Mouse (Mus musculus) G1E (cell line): ENCODE measurements around the gene Tldc2. TPM values are rescaled to one million over a fixed set of nuclear protein-coding genes. Genes with fewer than 3 reads are reported as not detected.
A peak's percentile ranks its signal among the peaks of the same experiment; 100 is the strongest.

Source experiments
- ATAC-seq: 2 replicates; pipeline ENCODE4 v1.8.0; 2016; ENCODE audit warnings: mild to moderate bottlenecking; ENCODE audit not compliant: insufficient number of reproducible peaks, poor library complexity, low FRiP score, severe bottlenecking; ENCODE audit errors: extremely low read depth
- DNase-seq: peaks from one replicate; pipeline ENCODE4 v3.0.0; 2012; ENCODE audit warnings: low spot score
- H3K27me3 ChIP-seq: 2 replicates; pipeline ENCODE4 v1.6.1; 2012; ENCODE audit warnings: mild to moderate bottlenecking, low read length, inconsistent platforms; ENCODE audit not compliant: insufficient read depth
- H3K36me3 ChIP-seq: replicated peaks from 2 replicates; pipeline ENCODE3; 2012; ENCODE audit warnings: mild to moderate bottlenecking, inconsistent platforms
- H3K4me1 ChIP-seq: 2 replicates; pipeline ENCODE4 v1.6.1; 2012; ENCODE audit warnings: low read depth, low read length, inconsistent platforms, mixed read lengths; ENCODE audit not compliant: insufficient read depth
- H3K4me3 ChIP-seq: 2 replicates; pipeline ENCODE4 v1.5.1; 2012; ENCODE audit warnings: low read depth, mild to moderate bottlenecking, inconsistent platforms, low read length, moderate library complexity, mixed read lengths
- H3K9me3 ChIP-seq: replicated peaks from 2 replicates; pipeline ENCODE4 v1.6.1; 2012; ENCODE audit warnings: inconsistent platforms
- CTCF ChIP-seq: IDR thresholded peaks from 2 replicates; pipeline ENCODE4 v1.5.1; 2012; ENCODE audit warnings: low read depth, low read length, inconsistent platforms, mixed read lengths
- GATA1 ChIP-seq: IDR thresholded peaks from 2 replicates; pipeline ENCODE4 v1.6.1; 2012; ENCODE audit warnings: borderline replicate concordance, low read length, inconsistent platforms, mixed read lengths
- GATA2 ChIP-seq: IDR thresholded peaks from 2 replicates; pipeline ENCODE4 v1.6.1; 2012; ENCODE audit warnings: low read depth, low read length, inconsistent platforms, borderline replicate concordance
- POLR2AphosphoS5 ChIP-seq: IDR thresholded peaks from 2 replicates; pipeline ENCODE4 v1.6.1; 2012; ENCODE audit warnings: low read depth, low read length, inconsistent platforms; ENCODE audit not compliant: insufficient replicate concordance
- TAL1 ChIP-seq: conservative IDR thresholded peaks from 2 replicates; pipeline ENCODE4 v1.6.1; 2012; ENCODE audit warnings: low read depth, low read length, inconsistent platforms, mixed read lengths
- polyA plus RNA-seq: library from polyadenylated mRNA; stranded (reverse); fragments of >175 nt; gene quantifications from 2 replicates; pipeline ENCODE4 v1.2.3, GENCODE M21; 2012
- total RNA-seq, 2 experiments: library from RNA; stranded (forward) in 1 of 2; stranded (reverse) in 1 of 2; fragments of 200-1000 nt in 1 of 2; fragments of >200 nt in 1 of 2; fragmentation: Nextera tagmentation in 1 of 2; gene quantifications; 2 replicates each; pipeline ENCODE4 v1.2.3; 2014 to 2017

The Tldc2 gene
- total and polyA plus RNA-seq, 3 experiments: not detected

DNA sequence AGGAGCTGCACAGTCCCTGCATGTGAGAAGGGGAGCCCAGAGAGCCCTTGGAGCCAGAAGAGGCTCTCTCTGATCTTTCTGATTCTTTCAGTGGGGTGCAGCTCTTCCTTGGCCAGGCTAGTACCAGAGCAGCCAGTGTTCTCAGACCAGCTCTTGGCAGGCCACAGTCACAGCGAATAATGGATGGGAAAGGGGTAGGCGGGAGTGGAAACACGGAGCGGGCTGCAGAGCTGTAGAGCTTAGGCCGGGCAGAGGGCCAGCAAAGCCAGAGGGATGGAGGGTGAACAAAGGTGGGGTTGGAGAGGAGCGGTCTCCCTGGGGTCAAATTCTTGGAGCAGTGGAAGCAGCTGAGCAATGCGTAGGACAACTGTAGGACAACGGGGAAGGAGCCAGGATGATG lies 5.2 kb downstream of the Tldc2 start:
- no peak for DNase-seq
- Histone ChIP-seq H3K36me3 (peaks cover 27% of the 10 kb centered on the region), H3K9me3 (no peaks in the 10 kb centered on the region), H3K4me3 (no peak overlapping the region), H3K27me3 (peaks cover 41% of the 10 kb centered on the region), H3K4me1 (peaks cover 4% of the 10 kb centered on the region; the same call in 1 of the 2 replicates)
- no peak for ATAC-seq
- TF ChIP-seq GATA2 (no peak), CTCF (no peak), POLR2AphosphoS5 (no peak), GATA1 (no peak), TAL1 (no peak)

GRCm38 (mm10) chr2:157095005-157095755 lies 8.3 kb downstream of the Tldc2 start:
- peak; percentile 45; the same call in 1 of the 2 replicates for TF ChIP-seq CTCF
- no peak for TF ChIP-seq GATA2
- TF ChIP-seq GATA1: no peak
- ATAC-seq (no peak), DNase-seq (peak; percentile 44)
- no peak overlapping the region for H3K4me3 ChIP-seq
- peaks cover 19% of the 10 kb centered on the region for H3K27me3 ChIP-seq
- peaks cover 6% of the 10 kb centered on the region for H3K4me1 ChIP-seq
- peaks cover 56% of the 10 kb centered on the region for H3K36me3 ChIP-seq
- no peaks in the 10 kb centered on the region for H3K9me3 ChIP-seq

GRCm38 (mm10) chr2:157099532-157100318 lies 12.9 kb downstream of the Tldc2 start:
- H3K27me3 ChIP-seq: no peaks in the 10 kb centered on the region
- TF ChIP-seq TAL1: no peak
- DNase-seq (no peak), ATAC-seq (no peak)
- peaks cover 91% of the 10 kb centered on the region for H3K36me3 ChIP-seq
- no peaks in the 10 kb centered on the region for H3K9me3 ChIP-seq
- peaks cover 3% of the 10 kb centered on the region; the same call in 1 of the 2 replicates for H3K4me1 ChIP-seq
- no peak overlapping the region for H3K4me3 ChIP-seq

- Histone ChIP-seq H3K4me3 (no peak overlapping the region), H3K36me3 (peaks cover 91% of the 10 kb centered on the region), H3K9me3 (no peaks in the 10 kb centered on the region), H3K27me3 (no peaks in the 10 kb centered on the region), H3K4me1 (peaks cover 2% of the 10 kb centered on the region; the same call in 1 of the 2 replicates)
- no peak for ATAC-seq
- no peak for TF ChIP-seq CTCF
- no peak for TF ChIP-seq POLR2AphosphoS5
- no peak for DNase-seq
These were observed 13.4 kb downstream of the Tldc2 start for GRCm38 (mm10) chr2:157100319-157100605.

DNA sequence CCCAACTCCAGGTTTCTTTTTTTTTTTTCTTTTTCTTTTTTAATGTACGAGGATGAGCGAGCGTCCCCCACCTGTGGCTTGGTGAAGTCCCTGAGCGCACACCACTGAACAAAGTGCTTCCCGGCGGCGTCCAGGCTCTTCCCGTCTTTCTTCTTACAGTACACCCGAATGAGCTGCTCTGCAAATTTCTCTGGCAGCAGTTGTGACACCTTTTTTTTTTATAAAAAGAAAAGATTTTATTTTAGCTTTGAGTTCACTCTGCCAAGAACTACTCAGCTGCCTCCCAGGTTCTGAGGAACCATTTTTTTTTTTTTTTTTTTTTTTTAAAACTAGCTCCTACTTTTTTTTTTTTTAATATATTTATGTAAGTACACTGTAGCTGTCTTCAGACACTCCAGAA lies 14.8 kb downstream of the Tldc2 start:
- ATAC-seq: no peak
- Histone ChIP-seq H3K4me3 (no peak overlapping the region), H3K27me3 (no peaks in the 10 kb centered on the region), H3K36me3 (peaks cover 90% of the 10 kb centered on the region), H3K4me1 (peaks cover 2% of the 10 kb centered on the region; the same call in 1 of the 2 replicates), H3K9me3 (no peaks in the 10 kb centered on the region)
- DNase-seq: no peak
- no peak for TF ChIP-seq GATA2
- no peak for TF ChIP-seq POLR2AphosphoS5
- no peak for TF ChIP-seq TAL1

DNA sequence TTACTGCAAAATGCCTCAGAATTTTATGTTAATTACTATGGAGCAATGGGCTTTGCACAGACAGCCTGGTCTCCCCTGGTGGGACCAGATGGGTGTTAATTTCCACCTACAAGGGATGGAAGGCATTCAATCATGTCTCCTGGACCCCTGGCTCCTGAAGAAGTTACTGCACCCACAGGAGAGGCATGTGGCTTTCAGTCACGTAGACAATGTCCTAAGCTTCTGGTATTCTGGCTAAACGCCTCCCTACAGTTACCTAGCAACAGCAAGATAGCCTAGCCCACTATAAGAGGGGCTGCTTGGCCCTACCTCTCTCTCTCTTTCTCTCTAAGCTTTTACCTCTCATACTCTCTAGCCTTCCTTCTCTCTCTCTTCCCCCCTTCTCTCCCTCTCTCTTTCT lies 15.4 kb downstream of the Tldc2 start:
- peaks cover 89% of the 10 kb centered on the region for H3K36me3 ChIP-seq

More for the DNA sequence above, 15.4 kb downstream of the Tldc2 start:
- ATAC-seq (no peak), DNase-seq (no peak)
- H3K4me3 ChIP-seq: no peak overlapping the region
- peaks cover 2% of the 10 kb centered on the region; the same call in 1 of the 2 replicates for H3K4me1 ChIP-seq
- H3K9me3 ChIP-seq: no peaks in the 10 kb centered on the region
- no peak for TF ChIP-seq CTCF
- no peak for TF ChIP-seq TAL1
- no peak for TF ChIP-seq POLR2AphosphoS5
- TF ChIP-seq GATA1: no peak
- TF ChIP-seq GATA2: no peak
- no peaks in the 10 kb centered on the region for H3K27me3 ChIP-seq
